Mouse (Mus musculus) small intestine, adult 2 months (tissue): ENCODE data around the gene Acoxl. TPM values are rescaled to one million over a fixed set of nuclear protein-coding genes. Genes with fewer than 3 reads are reported as not detected.

Experiments
- H3K27ac ChIP-seq: fragments of 200-500 bp; 2 replicates; pipeline ENCODE4 v1.5.1; 2012; ENCODE audit warnings: low read depth, low read length, control low read depth, inconsistent platforms; ENCODE audit not compliant: insufficient read depth
- H3K27me3 ChIP-seq: fragments of 200-500 bp; 2 replicates; pipeline ENCODE4 v1.6.1; 2012; ENCODE audit warnings: mild to moderate bottlenecking, moderate library complexity, low read length, inconsistent platforms; ENCODE audit not compliant: control insufficient read depth, insufficient read depth
- H3K36me3 ChIP-seq: fragments of 200-500 bp; 2 replicates; pipeline ENCODE4 v1.6.1; 2012; ENCODE audit warnings: mild to moderate bottlenecking, low read length, control low read depth, inconsistent platforms; ENCODE audit not compliant: control insufficient read depth, insufficient read depth
- H3K4me1 ChIP-seq: fragments of 200-500 bp; 2 replicates; pipeline ENCODE4 v1.6.1; 2012; ENCODE audit warnings: low read length, inconsistent platforms, mixed read lengths; ENCODE audit not compliant: control insufficient read depth, insufficient read depth, insufficient read length
- H3K4me3 ChIP-seq: fragments of 200-500 bp; 2 replicates; pipeline ENCODE4 v1.5.1; 2012; ENCODE audit warnings: low read depth, mild to moderate bottlenecking, control low read depth, inconsistent platforms, low read length, moderate library complexity
- CTCF ChIP-seq: fragments of 200-500 bp; IDR thresholded peaks from 2 replicates; pipeline ENCODE4 v1.5.1; 2012; ENCODE audit warnings: low read depth, mild to moderate bottlenecking, control low read depth, inconsistent platforms, low read length, moderate library complexity, mixed read lengths; ENCODE audit not compliant: insufficient replicate concordance, insufficient read length; ENCODE audit errors: extremely low read depth
- POLR2A ChIP-seq: fragments of 200-500 bp; IDR thresholded peaks from 2 replicates; pipeline ENCODE4 v1.6.1; 2012; ENCODE audit warnings: low read depth, mild to moderate bottlenecking, control low read depth, inconsistent platforms, low read length, moderate library complexity
- WGBS: fragments of 180-500 bp; shearing (Covaris S2); methylation state at CpG from one replicate; pipeline ENCODE4 v1.1.7; 2018; 5-methylcytosine and 5-hydroxymethylcytosine counted together
- polyA plus RNA-seq: library from polyadenylated mRNA; depleted of rRNA; stranded (reverse); fragments of >200 nt; gene quantifications from 2 replicates; pipeline ENCODE4 v1.2.3, GENCODE M21; 2012

Acoxl gene
- polyA plus RNA-seq, 1 experiment: 0.23 TPM

DNA sequence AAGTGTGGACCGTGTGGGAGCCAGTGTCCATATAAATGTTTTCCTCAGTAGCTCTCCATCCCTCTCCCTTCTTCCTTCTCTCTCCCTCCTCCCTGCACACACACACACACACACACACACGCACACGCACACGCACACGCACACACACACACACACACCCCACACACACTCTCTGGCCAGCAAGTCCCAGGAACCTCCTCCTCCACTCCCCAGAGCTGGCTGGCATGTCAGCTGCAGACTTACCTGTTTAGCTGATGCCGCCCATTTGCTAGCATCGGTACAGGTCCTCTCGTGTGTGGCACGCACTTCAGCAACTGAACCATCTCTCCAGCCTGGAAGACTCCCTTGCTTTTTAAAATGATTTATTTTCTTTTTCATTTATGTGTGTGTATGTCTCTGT is 280.3 kb downstream of the Acoxl start:
- H3K36me3 ChIP-seq: no peaks in the 10 kb centered on the region
- H3K27me3 ChIP-seq: no peaks in the 10 kb centered on the region
- no peak overlapping the region for H3K4me3 ChIP-seq
- no peak for TF ChIP-seq CTCF
- no peak for TF ChIP-seq POLR2A
- peaks cover 8% of the 10 kb centered on the region for H3K4me1 ChIP-seq
- no peak overlapping the region for H3K27ac ChIP-seq
- 92% methylated on average over 9 of the region's 9 CpGs for WGBS

DNA sequence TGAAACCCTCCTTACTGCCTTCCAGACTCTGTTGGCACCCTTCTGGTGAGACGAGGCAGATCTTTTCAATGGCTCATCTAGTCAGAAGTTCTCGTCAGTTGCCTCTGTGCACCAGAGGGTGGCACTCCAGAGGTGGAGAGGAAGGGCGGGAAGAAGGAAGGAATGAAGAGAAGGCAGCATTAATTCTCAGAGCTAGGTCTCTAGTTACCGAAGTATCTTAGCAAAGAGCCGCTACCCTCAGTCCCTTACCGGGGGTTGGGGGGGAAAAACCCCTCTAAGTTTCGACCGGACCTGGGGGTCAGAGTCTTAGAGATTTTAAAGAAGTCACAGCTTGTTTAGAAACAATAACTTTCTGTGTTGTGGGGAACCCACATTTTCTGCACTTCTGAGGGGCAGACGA is 283.8 kb downstream of the Acoxl start:
- no peak overlapping the region for H3K27ac ChIP-seq
- H3K4me1 ChIP-seq: peaks cover 14% of the 10 kb centered on the region
- 3% methylated on average over 9 of the region's 9 CpGs for WGBS
- H3K27me3 ChIP-seq: no peaks in the 10 kb centered on the region
- TF ChIP-seq POLR2A (no peak), CTCF (peak; percentile 81; the same call in 1 of the 2 replicates)
- H3K4me3 ChIP-seq: peak overlapping the region; percentile 43
- no peaks in the 10 kb centered on the region for H3K36me3 ChIP-seq

DNA sequence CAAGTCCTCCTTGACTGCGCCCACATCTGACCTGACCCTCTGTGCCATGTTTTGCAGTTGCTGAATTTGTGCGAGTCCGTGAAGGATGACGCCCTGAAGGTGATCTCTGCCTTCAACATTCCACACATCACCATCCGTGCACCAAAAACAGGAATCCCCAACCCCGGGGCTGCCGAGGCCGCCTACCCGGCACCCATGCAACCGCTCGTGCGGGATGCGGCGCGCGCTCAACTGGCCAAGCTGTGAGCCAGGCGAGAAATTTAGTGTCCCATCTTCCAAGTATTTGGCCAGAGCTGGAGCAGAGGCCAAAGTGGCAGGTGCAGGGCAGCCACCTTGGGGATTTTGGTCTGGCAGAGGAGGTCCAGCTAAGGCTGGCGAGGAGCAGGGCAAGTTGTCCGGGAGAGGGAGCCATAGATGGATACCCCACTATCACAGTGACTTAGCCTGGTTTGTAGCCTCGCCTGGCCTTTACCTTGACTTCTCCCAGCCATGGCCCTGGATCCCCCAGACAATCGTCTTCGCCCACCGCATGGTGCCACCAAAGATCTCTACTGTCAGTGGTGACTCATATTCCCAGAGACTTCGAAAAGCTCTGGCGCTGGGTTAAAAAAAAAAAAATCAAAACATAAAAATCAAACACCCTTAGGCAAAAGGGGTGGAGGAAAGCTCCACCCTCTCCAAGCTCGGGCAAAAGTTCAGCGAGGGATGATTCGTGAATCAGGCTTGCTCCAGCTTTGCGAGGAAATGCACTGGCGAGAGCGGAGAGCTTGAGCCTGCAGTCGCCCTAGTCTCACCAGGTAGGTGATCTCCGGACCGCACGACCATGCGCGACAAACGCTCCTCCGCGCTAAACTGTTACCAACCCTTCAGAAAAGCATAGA is 284.5 kb downstream of the Acoxl start:
- peak overlapping the region; percentile 43 for H3K4me3 ChIP-seq
- H3K36me3 ChIP-seq: no peaks in the 10 kb centered on the region
- H3K27me3 ChIP-seq: no peaks in the 10 kb centered on the region
- peaks cover 14% of the 10 kb centered on the region for H3K4me1 ChIP-seq
- TF ChIP-seq CTCF (no peak), POLR2A (0 out of 2 replicates have a peak, but pooled peaks have one; percentile 11)
- H3K27ac ChIP-seq: no peak overlapping the region
- WGBS: 3% methylated on average over 40 of the region's 40 CpGs

DNA sequence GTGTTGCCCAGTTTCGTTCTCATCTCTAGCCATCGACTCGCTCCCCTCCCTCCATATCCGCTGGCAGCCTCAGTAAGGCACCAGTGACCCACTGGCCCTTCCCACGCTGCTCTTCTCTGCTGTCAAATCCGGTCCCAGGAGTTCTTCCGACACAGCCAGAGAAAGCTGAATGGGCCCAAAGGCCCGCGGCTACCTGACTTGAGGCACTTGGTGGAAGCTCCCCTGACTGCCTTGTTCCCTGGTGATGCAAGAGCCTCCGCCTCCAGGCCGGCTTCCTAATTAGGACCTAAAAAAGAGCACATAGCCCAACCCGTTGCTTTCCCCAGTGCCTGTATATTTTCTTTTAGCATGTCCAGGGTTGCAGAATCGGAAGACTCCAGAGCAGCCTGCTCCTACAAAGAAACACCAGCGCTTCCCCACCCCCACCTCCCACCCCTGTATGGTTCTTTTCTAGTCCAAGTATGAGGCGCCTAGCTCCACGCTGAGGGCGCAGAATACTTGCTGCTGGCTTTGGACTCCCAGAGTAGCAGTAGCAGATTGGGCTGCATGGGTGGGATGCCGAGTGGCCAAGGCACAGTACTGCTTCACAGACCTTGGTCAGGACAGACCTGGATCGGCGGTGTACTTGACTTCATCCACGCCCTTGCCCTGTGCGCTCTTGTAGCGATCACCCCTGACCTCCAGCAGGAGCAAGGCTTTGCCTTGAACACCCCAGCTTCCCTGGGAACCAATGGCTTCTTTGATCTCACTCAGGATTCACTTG is 285.4 kb downstream of the Acoxl start:
- Histone ChIP-seq H3K4me1 (peaks cover 14% of the 10 kb centered on the region), H3K36me3 (no peaks in the 10 kb centered on the region; the same call in 1 of the 2 replicates), H3K4me3 (peak overlapping the region; percentile 43), H3K27ac (no peak overlapping the region), H3K27me3 (no peaks in the 10 kb centered on the region)
- 20% methylated on average over 23 of the region's 23 CpGs for WGBS
- TF ChIP-seq POLR2A (no peak), CTCF (no peak)

DNA sequence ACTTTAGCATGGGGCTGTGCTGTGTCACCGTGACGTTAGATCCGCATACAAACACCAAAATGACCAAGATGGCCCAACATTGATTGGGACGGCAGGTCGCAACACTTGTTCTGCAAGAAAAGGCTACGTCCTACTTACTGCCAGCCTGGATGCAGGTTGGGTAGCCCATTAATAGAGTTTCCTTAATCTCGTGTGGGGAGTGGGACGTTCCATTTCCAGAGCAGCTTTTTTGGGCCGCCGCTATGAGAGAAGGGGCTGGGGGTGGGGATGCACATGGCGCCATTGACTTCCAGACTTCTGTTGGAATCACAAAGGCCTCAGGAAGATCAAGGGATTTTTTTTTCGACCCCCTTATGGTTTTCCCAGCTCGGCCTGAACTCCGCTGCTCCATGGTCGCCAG is 286.0 kb downstream of the Acoxl start:
- WGBS: 47% methylated on average over 15 of the region's 15 CpGs
- H3K4me3 ChIP-seq: peak overlapping the region; percentile 83

DNA sequence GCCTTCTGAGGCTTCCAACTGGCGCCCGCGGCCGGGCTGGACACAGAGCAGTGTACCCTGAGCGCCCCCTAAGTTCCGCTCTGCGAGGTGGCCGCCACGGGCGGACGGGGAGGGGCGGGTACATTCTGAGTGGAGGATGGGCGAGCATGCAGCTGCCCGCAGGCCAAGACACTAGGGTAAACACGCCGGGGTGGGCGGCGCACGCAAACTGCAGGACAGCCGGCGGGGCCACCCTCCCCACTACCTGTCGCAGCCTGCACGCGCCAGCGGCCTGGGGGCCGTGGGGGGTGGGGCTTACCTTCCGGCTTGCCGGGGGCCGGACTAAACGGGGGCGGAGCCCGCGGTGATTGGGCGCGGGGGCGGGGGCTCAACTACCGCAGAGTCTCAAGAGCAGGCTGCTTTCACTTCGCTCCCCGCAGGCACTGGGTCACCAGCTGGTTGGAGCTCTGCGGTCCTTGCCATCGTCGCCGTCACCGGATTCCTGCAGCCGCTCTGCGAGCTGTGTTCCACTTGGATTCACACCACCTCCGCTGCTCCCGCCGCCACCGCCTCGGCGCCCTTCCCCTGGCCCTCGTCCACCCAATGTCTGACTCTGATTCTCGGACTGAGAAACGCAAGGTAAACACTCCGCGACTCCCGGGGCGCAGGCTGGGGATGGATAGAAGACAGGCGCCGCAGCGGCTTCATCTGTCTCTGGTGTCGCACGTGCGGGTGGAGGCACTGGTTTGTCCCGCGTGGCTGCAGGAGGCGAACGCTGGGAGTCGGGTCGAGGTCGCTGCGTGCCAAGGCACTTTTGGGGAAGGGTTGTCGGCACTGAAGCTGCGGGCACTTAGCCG is 287.2 kb downstream of the Acoxl start, which contains the start of gene Bcl2l11:
Gene Bcl2l11 (plus strand): TSS at position 404 of the 836 bp plus-strand sequence.
- TF ChIP-seq POLR2A: peak; percentile 98
- TF ChIP-seq CTCF: peak; percentile 30; the same call in 1 of the 2 replicates
- Histone ChIP-seq H3K36me3 (peaks cover 6% of the 10 kb centered on the region), H3K27me3 (no peaks in the 10 kb centered on the region), H3K4me3 (peak within 1 kb of the TSS; percentile 83), H3K27ac (peak within 1 kb of the TSS; percentile 45), H3K4me1 (peaks cover 14% of the 10 kb centered on the region)
- under 1% methylated on average over 75 of the region's 76 CpGs for WGBS

More for the DNA sequence above, 286.0 kb downstream of the Acoxl start:
- peaks cover 14% of the 10 kb centered on the region for H3K4me1 ChIP-seq
- no peaks in the 10 kb centered on the region for H3K27me3 ChIP-seq
- TF ChIP-seq POLR2A (no peak), CTCF (no peak)
- peaks cover 2% of the 10 kb centered on the region for H3K36me3 ChIP-seq
- H3K27ac ChIP-seq: no peak overlapping the region
